Mouse (Mus musculus) stomach, embryonic 15.5 days (tissue): ENCODE results near the gene Slc1a2. TPM values are rescaled to one million over a fixed set of nuclear protein-coding genes. Genes with fewer than 3 reads are reported as not detected.
A peak's percentile ranks its signal among the peaks of the same experiment; 100 is the strongest.

Experiments used
- ATAC-seq: fragments of 200-750 bp; cut with Nextera tagmentation; 2 replicates; pipeline ENCODE4 v1.8.0; 2017; ENCODE audit warnings: low read depth, moderate number of reproducible peaks, moderate TSS enrichment; ENCODE audit not compliant: insufficient read depth, low FRiP score
- H3K27ac ChIP-seq: fragments of 300-500 bp; sonication (generic); 2 replicates; pipeline ENCODE4 v1.5.1; 2015; ENCODE audit warnings: mild to moderate bottlenecking, inconsistent platforms
- H3K27me3 ChIP-seq: fragments of 300-500 bp; sonication (generic); replicated peaks from 2 replicates; pipeline ENCODE4 v1.6.1; 2015; ENCODE audit warnings: inconsistent platforms
- H3K36me3 ChIP-seq: fragments of 300-500 bp; sonication (generic); 2 replicates; pipeline ENCODE4 v1.6.1; 2015; ENCODE audit warnings: inconsistent platforms
- H3K4me1 ChIP-seq: fragments of 300-500 bp; sonication (generic); 2 replicates; pipeline ENCODE4 v1.6.1; 2015; ENCODE audit warnings: inconsistent platforms
- H3K4me2 ChIP-seq: fragments of 300-500 bp; sonication (generic); 2 replicates; pipeline ENCODE4 v1.6.1; 2015; ENCODE audit warnings: mild to moderate bottlenecking, inconsistent platforms
- H3K4me3 ChIP-seq: fragments of 300-500 bp; sonication (generic); replicated peaks from 2 replicates; pipeline ENCODE4 v1.5.1; 2015; ENCODE audit warnings: inconsistent platforms
- H3K9ac ChIP-seq: fragments of 300-500 bp; sonication (generic); 2 replicates; pipeline ENCODE4 v1.6.1; 2015; ENCODE audit warnings: inconsistent platforms
- H3K9me3 ChIP-seq: fragments of 300-500 bp; sonication (generic); 2 replicates; pipeline ENCODE4 v1.6.1; 2016; ENCODE audit warnings: inconsistent platforms
- WGBS: fragments of 180-500 bp; shearing (Covaris S2); methylation state at CpG from one replicate; pipeline ENCODE4 v1.1.7; 2015; 5-methylcytosine and 5-hydroxymethylcytosine counted together
- polyA plus RNA-seq: library from polyadenylated mRNA; unstranded; fragments of >200 nt; fragmentation: Nextera tagmentation; extraction: Ambion mirVana; gene quantifications from 2 replicates; pipeline ENCODE4 v1.2.1, GENCODE M21; 2015

Gene Slc1a2
- polyA plus RNA-seq, 1 experiment from 2014 or later, result 0.36 TPM

GRCm38 (mm10) chr2:102667981-102668380, 9.5 kb downstream of the Slc1a2 start:
- H3K27ac ChIP-seq, result no peak overlapping the region
- H3K27me3 ChIP-seq, result no peaks in the 10 kb centered on the region
- 59% methylated on average over 6 of the region's 6 CpGs for WGBS
- no peaks in the 10 kb centered on the region for H3K36me3 ChIP-seq
- ATAC-seq, result no peak
- H3K9ac ChIP-seq, result no peak overlapping the region
- 0 out of 2 replicates have a peak, but pooled peaks cover 4% of the 10 kb centered on the region for H3K4me1 ChIP-seq
- no peaks in the 10 kb centered on the region for H3K9me3 ChIP-seq
- no peak overlapping the region for H3K4me3 ChIP-seq
- H3K4me2 ChIP-seq, result no peak overlapping the region

GRCm38 (mm10) chr2:102669580-102669979, 11.1 kb downstream of the Slc1a2 start:
- Histone ChIP-seq H3K4me1 (no peaks in the 10 kb centered on the region), H3K36me3 (no peaks in the 10 kb centered on the region), H3K9me3 (no peaks in the 10 kb centered on the region), H3K9ac (no peak overlapping the region), H3K4me3 (no peak overlapping the region), H3K4me2 (no peak overlapping the region), H3K27ac (no peak overlapping the region), H3K27me3 (no peaks in the 10 kb centered on the region)
- 28% methylated on average over 6 of the region's 6 CpGs for WGBS
- ATAC-seq, result no peak

GRCm38 (mm10) chr2:102674582-102674981, 16.1 kb downstream of the Slc1a2 start:
- 61% methylated on average over 2 of the region's 2 CpGs for WGBS
- Histone ChIP-seq H3K27ac (no peak overlapping the region), H3K4me3 (no peak overlapping the region), H3K4me1 (no peaks in the 10 kb centered on the region), H3K27me3 (no peaks in the 10 kb centered on the region), H3K9ac (no peak overlapping the region), H3K36me3 (no peaks in the 10 kb centered on the region), H3K9me3 (no peaks in the 10 kb centered on the region), H3K4me2 (no peak overlapping the region)
- ATAC-seq, result no peak

GRCm38 (mm10) chr2:102675275-102675674, 16.8 kb downstream of the Slc1a2 start:
- Histone ChIP-seq H3K4me3 (no peak overlapping the region), H3K4me2 (no peak overlapping the region), H3K9ac (no peak overlapping the region), H3K27ac (no peak overlapping the region), H3K27me3 (no peaks in the 10 kb centered on the region), H3K36me3 (no peaks in the 10 kb centered on the region), H3K9me3 (no peaks in the 10 kb centered on the region), H3K4me1 (no peaks in the 10 kb centered on the region)
- ATAC-seq, result no peak
- WGBS, result 74% methylated on average over 6 of the region's 6 CpGs

DNA sequence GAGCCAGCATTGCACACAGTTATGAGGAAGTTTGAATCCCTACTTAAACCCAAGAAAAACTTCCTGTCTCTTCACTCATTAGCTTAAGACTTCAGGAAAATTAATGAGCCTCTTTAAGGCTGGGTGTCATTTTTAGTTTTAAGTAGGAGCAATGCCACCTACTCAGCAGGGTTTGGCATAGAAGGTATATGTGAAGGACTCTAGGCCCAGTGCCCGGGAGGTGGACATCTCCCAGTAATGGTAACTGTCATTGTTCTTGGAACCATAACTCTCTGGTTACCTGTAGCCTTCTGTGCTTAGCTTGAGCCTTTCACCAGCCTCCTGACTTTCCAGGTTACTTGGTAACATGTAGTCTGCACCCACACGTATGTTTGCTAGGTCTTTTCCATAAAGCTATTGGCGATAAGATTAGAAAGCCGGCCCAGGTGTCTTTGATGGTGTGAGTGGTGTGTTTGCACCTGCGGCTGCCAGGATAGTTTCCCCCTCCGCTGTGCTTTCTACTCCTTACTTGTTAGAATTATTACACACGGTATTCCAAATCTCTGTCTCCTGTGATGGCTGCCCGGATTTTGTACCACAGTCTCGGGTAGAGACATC, 18.4 kb downstream of the Slc1a2 start:
- Histone ChIP-seq H3K36me3 (no peaks in the 10 kb centered on the region), H3K4me1 (no peaks in the 10 kb centered on the region), H3K27ac (no peak overlapping the region), H3K9me3 (no peaks in the 10 kb centered on the region), H3K9ac (no peak overlapping the region), H3K27me3 (no peaks in the 10 kb centered on the region), H3K4me3 (no peak overlapping the region), H3K4me2 (no peak overlapping the region)
- ATAC-seq, result peak; percentile 43; the same call in 1 of the 2 replicates
- WGBS, result 72% methylated on average over 9 of the region's 9 CpGs

DNA sequence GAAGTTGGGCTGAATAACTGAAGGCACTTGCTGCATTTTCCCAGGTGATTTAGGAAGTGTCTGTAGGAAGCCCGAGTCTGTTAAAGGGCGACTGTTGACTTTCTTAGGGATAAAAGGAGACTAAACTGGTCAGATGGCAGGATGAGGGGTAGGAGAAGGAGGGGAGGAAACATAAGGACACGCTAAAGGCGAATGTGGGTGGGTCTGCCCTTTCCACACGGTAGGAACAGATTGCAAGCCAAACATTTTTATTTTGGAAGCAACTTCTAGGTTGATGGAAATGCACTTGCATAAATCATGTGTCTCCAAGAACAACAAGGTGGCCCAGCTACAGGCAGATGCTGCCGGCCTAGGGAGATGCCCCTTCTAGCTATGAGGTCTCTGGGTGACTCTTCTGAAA, 18.9 kb downstream of the Slc1a2 start:
- Histone ChIP-seq H3K36me3 (no peaks in the 10 kb centered on the region), H3K27ac (no peak overlapping the region), H3K9ac (no peak overlapping the region), H3K4me3 (no peak overlapping the region), H3K4me1 (no peaks in the 10 kb centered on the region), H3K9me3 (no peaks in the 10 kb centered on the region), H3K27me3 (no peaks in the 10 kb centered on the region), H3K4me2 (no peak overlapping the region)
- ATAC-seq, result no peak
- WGBS, result 58% methylated on average over 6 of the region's 6 CpGs

- no peak overlapping the region for H3K4me2 ChIP-seq
- no peak overlapping the region for H3K27ac ChIP-seq
- H3K27me3 ChIP-seq, result no peaks in the 10 kb centered on the region
- no peaks in the 10 kb centered on the region for H3K9me3 ChIP-seq
- no peak for ATAC-seq
- H3K4me1 ChIP-seq, result no peaks in the 10 kb centered on the region; the same call in 1 of the 2 replicates
- H3K36me3 ChIP-seq, result no peaks in the 10 kb centered on the region
- no peak overlapping the region for H3K9ac ChIP-seq
- 62% methylated on average over 7 of the region's 7 CpGs for WGBS
- no peak overlapping the region for H3K4me3 ChIP-seq
Observed at GRCm38 (mm10) chr2:102681351-102681750, 22.9 kb downstream of the Slc1a2 start.

GRCm38 (mm10) chr2:102682168-102682567, 23.7 kb downstream of the Slc1a2 start:
- Histone ChIP-seq H3K9me3 (no peaks in the 10 kb centered on the region), H3K27ac (no peak overlapping the region), H3K4me2 (no peak overlapping the region), H3K27me3 (no peaks in the 10 kb centered on the region), H3K36me3 (no peaks in the 10 kb centered on the region), H3K4me3 (no peak overlapping the region), H3K9ac (no peak overlapping the region), H3K4me1 (no peaks in the 10 kb centered on the region; the same call in 1 of the 2 replicates)
- 52% methylated on average over 5 of the region's 5 CpGs for WGBS
- ATAC-seq, result no peak

GRCm38 (mm10) chr2:102685371-102686107, 27.1 kb downstream of the Slc1a2 start:
- WGBS, result 83% methylated on average over 7 of the region's 7 CpGs

GRCm38 (mm10) chr2:102686108-102686450, 27.6 kb downstream of the Slc1a2 start:
- WGBS, result 66% methylated on average over 9 of the region's 9 CpGs
- no peak overlapping the region for H3K27ac ChIP-seq
- H3K4me3 ChIP-seq, result no peak overlapping the region
- no peaks in the 10 kb centered on the region for H3K27me3 ChIP-seq
- no peaks in the 10 kb centered on the region; the same call in 1 of the 2 replicates for H3K4me1 ChIP-seq
- H3K36me3 ChIP-seq, result no peaks in the 10 kb centered on the region
- no peak overlapping the region for H3K9ac ChIP-seq
- H3K4me2 ChIP-seq, result no peak overlapping the region
- no peaks in the 10 kb centered on the region for H3K9me3 ChIP-seq
- ATAC-seq, result no peak

More at GRCm38 (mm10) chr2:102685371-102686107, 27.1 kb downstream of the Slc1a2 start:
- H3K36me3 ChIP-seq, result no peaks in the 10 kb centered on the region
- H3K4me3 ChIP-seq, result no peak overlapping the region
- ATAC-seq, result 0 out of 2 replicates have a peak, but pooled peaks have one; percentile 18
- no peak overlapping the region for H3K9ac ChIP-seq
- no peaks in the 10 kb centered on the region for H3K9me3 ChIP-seq
- H3K4me1 ChIP-seq, result no peaks in the 10 kb centered on the region; the same call in 1 of the 2 replicates
- H3K27ac ChIP-seq, result no peak overlapping the region
- no peak overlapping the region for H3K4me2 ChIP-seq
- no peaks in the 10 kb centered on the region for H3K27me3 ChIP-seq

GRCm38 (mm10) chr2:102693556-102693955, 35.1 kb downstream of the Slc1a2 start:
- Histone ChIP-seq H3K4me3 (no peak overlapping the region), H3K9ac (no peak overlapping the region), H3K36me3 (no peaks in the 10 kb centered on the region), H3K27ac (no peak overlapping the region), H3K27me3 (no peaks in the 10 kb centered on the region), H3K4me2 (no peak overlapping the region), H3K9me3 (no peaks in the 10 kb centered on the region), H3K4me1 (no peaks in the 10 kb centered on the region)
- 46% methylated on average over 7 of the region's 7 CpGs for WGBS
- peak; percentile 63 for ATAC-seq

DNA sequence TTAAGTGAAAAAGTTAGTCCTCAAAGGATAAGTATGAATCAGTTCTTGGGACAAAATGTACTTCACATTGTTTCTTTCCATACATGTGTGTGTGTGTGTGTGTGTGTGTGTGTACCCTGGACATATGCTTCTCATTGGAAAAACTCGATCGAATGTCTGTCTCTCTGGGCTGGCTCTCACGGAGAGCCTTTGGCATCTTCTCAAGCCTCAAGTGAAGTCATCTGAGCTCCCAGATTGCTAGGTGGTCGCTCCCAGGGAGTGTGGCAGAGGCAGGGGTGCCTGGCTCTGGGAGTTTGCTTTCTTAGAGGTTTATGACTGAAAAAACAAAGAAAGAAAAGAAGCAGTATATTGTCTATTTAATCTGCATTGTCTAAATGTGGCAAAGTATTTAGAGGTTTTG, 36.3 kb downstream of the Slc1a2 start:
- H3K4me3 ChIP-seq, result no peak overlapping the region
- WGBS, result 83% methylated on average over 4 of the region's 4 CpGs
- H3K27ac ChIP-seq, result no peak overlapping the region
- H3K4me2 ChIP-seq, result no peak overlapping the region
- H3K36me3 ChIP-seq, result no peaks in the 10 kb centered on the region
- H3K9me3 ChIP-seq, result no peaks in the 10 kb centered on the region
- no peak overlapping the region for H3K9ac ChIP-seq
- H3K27me3 ChIP-seq, result no peaks in the 10 kb centered on the region
- no peak for ATAC-seq
- no peaks in the 10 kb centered on the region for H3K4me1 ChIP-seq
